Mouse (Mus musculus) frontal cortex, adult 2 months (tissue): ENCODE measurements at regions not wholly inside any gene's neighbourhood (a gene's known extent, or its start where the extent isn't known, plus 50 kb on each side); places are given as distances from the start of the nearest gene placed in this dataset.
A peak's percentile ranks its signal among the peaks of the same experiment; 100 is the strongest.

Experiments
- DNase-seq, 2 experiments: peaks; one replicate each; pipeline ENCODE4 v3.0.0; 2022; ENCODE audit warnings: low spot score in 1 of 2; ENCODE audit errors: extremely low spot score in 1 of 2

DNA sequence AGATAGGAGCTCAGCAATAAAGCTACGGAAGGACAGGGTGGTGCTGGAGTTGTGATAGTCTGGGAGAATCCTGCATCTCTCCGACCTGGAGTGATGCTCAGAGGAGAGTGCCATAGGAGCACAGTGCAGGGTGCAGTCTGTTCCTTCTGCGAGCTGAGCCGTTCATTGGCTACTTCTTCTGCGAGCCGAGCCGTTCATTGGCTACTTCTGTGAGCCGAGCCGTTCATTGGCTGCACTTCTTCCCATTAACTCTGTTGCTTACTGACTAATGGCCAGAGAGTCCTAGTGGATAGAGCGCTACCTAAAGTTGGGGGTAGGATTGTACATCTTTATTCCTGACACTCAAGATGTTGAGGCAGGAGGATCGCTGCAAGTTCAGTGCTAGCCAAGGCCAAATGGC, 222.3 kb upstream of the Map3k1 start:
- DNase-seq: no peak

DNA sequence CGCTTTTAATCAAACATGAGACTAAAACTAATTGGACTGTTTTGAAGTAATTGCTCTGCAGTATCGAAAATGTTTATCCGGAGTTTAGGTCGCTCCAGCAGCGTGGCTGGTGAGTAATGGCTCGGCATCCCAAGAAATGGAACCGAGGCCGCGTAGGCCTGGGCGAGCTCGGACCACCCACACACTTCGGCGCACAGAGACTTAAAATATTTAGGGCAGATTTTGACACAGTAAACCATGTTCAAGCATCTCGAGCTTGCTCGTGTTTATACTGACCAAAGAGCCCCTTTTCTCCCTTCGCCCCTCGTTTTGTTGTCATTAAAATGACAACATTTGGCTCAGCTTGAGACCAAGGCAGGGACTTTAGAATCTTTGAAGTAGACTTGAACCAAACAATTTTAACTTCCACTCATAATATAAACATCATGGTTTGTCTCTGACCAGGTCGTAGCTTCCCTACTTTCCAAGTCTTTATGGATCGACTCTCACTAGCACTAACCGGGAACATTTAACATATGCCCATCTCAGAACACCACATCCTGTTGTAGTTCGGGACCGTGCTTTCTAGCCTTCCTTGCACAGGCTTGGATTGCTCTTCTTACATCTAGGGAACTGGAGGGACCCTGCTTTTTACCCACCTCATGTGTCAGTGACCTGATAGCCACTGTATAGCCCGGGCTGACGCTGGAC, 223.0 kb upstream of the Map3k1 start:
- DNase-seq: no peak

DNA sequence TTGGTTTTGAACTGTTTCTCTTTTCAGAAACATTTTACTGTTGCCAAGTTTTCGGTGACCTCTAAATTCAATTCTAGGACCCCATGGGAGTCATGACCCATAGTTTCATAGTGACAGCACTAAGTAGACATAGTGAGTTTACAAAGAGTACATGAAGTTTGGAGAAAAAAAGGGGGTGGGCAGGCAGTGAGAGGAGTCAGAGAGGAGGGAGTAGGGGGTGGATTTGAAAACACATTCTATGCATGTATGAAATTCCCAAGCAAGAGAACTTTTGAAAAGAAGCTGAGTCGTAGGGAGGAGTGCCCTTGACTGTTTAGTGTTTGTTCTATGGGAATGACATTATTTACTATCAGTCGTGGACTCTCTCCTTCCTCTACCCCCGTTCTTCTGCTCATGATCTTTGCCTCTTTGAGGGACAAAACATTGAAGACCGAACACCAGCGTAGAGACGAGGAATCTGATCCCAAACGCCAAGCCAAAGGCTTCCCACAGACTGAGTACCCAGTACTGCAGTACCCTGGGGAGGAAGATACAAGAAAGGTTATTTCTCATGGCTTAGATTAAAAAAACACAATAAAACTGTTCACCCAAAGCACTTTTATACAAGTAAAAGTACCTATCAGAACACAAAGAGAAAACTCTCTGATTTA, 229.1 kb upstream of the Map3k1 start:
- DNase-seq: no peak

DNA sequence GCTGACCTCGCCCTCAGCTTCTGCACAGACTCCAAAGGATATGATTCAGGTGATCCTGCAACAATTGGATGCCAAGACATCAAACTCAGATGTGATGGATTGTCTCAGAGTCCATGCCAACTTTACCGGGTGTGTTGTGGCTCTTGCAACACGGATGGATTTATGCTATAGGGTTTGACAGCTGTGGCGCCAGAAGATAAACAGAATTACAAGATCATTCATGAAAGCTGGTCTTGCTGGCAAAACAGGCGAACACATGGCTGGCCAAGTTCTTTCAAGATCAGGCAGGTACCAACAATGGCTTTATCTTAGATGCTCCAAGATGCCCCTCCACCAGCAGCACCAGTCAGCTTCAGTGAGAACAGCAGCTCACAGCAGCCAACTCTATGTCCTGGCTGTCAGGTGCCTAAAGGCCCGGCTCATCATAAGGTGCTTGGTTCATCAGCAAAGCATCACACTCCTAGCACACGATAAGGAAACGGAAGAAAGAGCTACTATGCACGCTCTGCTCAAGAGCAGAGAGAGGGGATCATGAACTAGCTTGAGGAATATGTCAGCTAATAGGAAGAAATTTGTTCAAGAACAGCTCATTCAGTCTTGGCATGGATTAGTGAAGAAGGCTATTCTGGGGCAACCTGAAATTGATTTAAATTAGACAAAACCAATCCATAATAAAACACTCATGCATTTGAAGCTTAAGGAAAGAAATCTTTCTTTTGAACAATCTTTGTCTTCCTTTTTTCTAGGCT, 229.9 kb upstream of the Map3k1 start:
- DNase-seq: no peak

DNA sequence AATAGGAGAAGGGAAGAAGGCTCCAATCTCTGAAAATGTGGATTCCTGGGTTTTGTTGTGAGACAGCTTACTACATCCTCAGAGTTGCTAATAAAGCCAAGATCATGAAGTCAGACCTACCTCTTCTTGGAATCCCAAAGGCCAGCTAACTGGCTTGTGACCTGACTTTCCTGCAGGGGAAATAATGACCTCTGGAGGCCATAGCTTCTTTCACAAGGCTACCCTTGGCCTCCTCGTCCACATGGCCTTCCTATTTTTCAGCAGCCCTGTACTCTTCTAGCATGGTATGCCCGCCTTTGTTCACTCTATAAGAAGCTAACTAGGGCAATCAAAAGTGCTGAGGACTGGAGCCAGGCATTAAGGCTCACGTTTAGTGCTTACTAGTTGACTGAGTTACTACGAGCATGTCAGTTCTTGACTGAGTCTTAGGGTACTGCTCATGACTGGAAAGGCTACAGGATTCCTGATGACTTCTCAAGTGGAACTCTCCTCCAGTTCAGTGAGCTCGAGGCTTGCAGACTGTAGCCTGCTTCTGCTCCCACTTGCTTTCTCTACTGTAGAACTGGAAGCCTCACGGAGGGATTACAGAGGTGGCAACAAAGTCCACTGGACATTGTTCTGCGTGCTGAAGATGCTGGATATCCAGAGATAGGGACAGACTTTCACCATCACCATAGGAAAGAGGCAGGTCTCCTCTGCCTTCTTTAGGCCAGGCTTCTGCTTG, 230.8 kb upstream of the Map3k1 start:
- no peak for DNase-seq

DNA sequence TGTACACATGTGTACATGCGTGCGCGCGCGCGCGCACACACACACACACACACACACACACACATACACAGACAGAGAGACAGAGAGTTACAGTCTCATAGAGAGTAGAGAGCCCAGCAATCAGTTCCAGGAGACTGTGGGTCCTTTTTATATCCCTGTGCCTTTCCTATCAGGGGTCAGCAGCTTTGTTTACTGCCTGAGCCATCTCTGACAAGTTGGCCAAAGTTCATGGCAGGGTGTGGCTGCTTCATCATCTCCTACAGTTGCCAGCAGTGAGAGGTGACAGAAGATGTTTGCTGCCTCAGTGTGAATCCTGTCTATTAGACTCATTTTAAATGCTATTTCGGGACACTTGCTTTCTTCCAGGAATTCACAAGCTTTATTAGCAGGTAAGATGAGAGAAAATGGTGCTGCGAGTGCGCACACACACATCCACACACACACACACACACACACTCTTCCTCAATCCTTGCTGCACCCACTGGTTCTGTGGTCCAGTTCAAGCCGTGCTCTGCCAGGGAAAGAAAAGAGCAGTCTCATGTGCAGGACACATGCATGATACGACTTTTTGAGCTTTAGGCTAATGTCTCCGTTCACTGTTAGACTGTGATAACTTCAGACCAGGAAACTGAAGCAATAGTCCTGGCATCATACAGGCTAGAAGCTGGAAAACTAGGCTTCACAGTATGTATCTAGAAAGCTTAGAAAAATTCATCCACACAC, 234.9 kb upstream of the Map3k1 start:
- no peak for DNase-seq

DNA sequence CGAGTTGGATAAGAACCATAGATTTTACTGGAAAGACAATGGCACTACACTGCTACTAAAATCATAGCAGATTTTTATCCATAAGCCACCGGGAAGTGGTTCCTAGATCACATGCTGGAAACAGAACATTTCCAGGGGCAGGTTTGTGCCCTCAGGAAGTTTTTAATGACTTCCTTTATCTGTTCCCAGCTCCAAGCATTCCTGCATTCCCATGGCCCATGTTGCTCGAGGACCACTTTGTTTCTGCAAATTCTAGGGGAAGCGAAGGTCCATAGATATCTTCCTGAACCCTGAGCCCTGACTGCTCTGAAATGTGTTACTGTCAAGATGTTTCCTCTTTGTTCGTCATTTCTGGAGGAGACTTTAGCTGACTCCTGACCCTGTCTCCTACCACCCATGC, 235.6 kb upstream of the Map3k1 start:
- no peak for DNase-seq

DNA sequence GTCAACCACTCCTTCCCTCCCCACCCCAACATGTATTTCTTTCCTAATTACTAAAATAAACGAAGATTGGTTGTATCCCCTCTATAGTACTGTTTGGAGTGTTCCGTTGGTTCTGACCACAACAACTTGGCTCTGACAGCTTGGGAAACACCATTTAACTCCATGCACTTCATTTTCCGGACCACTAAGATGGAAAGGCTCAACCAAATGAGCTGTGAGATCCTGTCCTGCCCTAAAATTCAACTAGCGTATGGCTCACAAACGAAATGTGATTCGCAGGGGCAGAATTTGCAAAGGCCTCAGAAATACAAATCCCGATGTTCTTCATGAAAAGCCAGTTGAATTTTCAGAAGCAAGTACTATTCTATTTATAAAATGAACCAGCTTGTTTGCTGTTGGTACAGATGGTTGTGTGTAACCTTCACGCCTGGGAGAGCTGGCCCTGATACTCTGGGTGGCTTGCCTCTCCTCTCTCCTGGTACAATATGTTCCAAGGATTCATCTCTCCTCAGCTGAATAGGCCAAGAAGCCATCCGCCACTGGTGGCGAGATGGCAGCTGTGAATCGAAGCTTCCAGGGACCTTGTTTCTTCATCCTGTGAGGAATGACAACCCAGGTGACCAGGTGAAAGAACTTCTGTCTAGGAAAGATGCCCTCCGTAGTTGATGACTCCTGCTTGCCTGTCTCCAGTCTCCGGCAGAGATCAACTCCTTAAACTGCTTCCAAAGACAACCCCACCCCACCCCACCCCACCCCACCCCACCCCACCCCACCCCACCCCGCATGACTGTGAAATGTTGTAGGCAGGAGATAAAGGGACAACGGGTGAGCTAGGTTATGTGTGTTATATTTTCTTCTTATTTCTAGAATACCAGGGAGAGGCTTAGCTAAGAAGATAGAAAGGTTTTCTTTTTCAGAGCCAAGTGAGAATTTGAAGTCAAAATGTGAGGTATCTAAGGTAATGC, 237.7 kb upstream of the Map3k1 start:
- DNase-seq: no peak

DNA sequence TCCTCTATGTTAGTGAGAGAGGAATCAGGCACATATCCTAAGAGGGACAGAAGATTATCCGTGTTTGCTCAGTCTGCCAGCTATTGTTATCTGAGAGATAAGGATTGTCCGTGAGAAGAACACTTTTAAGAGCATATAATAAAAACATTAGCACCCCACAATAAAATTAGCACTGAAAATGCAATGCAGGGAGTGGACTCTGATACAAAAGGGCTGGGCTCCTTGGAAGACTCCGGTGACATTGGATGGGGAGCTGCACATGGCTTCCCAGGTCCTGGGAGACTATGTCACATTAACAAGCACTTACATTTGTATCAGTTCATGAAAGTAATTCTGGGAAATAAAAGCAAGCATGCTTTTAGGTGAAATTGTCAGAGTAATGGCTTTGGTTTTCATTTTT, 238.6 kb upstream of the Map3k1 start:
- DNase-seq: no peak

DNA sequence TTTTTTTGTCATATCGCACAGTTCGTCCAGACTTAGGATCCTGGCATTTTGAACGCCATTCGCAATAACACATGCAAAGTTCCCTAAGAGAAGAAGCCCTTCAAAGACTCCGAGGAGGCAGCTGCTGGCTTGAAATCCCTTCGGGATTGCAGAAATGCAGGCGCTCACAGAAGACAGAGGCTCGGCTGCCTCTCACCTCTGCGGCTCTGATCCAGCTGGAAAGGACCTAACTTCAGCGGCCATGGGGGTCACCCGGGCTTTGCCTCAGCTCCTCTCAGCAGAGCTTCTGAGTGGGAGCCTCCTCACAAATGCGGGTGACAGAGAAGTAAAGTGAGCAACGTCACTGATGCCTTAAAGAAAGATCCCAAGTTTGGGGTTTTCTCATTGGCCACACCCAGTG, 239.1 kb upstream of the Map3k1 start:
- DNase-seq: no peak

DNA sequence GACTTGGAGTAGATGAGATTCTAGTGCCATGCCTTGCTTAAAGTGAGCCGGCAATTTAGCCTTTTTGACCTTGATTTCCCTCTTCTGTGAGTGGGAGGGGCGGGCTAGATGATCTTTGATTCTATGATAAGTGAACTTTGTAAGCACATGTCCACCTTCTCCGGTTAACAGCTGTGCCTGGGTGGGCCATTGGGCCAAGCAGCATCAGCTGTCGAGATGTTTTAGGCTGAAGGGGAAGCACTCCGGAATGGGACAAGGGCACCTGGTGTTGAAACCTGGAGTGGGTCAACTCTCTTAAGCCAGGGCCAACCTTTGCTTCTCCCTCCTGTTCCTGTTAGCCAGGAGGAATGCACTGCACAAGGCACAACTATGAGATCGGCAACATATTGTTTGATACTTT, 239.5 kb upstream of the Map3k1 start:
- DNase-seq: no peak

DNA sequence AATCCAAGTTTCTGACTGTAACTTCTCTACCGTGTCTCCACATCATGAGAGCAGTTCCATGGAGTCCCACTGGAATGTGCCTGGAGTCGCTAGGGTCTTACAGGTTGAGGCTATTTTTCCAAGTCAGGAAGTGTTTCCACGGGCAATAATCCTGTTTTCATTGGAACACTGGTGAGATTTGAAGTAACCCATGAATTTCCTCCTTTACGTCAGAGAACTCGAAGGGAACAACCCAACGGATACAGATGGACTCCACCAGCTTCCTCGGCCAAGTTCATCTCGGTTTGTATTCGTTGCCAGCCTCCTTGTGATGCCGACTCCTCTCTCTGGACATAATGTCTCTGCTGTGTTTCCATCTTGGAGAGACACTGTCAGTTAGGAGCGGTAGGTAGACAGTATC, 237.4 kb upstream of the Ankrd55 start:
- DNase-seq: no peak

DNA sequence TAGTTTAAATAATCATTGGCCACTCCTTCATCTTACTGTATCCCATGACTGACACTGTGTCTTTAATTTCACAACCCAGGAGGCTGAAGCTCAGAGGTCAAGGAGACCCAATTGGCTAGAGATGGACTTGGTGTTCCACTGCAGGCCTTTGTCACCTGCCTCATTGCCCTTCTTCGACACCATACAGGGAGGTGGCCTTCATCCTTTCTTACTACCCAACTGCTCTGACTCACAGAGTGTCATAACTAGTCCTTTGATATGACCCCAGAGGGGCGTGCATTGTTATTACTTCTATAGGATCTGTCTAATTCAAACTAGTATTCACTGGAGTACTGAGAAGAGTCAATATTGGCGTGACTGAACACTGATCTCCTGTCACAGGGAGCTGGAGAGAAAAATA, 236.2 kb upstream of the Ankrd55 start:
- no peak for DNase-seq

DNA sequence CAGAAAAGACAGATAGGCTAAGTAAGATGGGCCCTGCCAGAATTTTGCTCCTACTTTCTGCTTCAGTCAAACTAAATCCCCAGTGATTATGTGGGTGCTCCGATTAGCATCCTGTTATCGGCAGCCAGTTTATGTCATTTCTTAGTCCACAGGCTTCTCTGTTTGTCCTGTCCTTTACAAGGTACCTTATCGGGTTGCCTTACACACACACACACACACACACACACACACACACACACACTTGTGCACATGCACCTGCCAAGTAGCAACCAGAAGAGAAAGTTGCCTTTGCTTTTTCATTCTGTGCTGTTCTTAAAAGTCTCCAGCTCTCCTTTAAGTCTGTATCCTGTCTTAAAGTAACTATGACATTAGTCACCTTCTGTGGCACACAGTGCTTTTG, 235.8 kb upstream of the Ankrd55 start:
- no peak for DNase-seq

DNA sequence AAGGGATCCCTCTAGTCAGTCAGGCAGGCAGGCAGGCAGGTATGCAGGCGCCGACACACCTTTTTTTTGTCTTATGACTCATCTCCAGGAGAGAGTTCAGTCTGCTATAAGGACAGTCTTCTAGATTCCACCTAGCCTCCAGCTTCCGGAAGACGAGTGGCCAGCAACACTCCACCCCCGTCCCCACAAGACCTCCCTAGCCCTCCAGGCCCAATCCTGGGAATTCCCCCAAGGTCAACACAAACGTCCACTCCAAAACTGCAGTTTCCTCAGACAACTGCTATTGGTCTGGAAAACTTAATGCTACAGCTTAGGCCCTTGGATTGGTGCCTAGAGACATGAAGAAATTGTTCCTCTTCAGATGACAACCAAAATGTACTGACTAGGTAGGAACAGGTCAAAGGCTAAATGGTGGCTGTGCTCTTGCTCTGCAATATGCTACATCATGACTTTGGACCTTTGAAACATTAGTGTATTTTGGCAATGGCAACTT, 233.3 kb upstream of the Ankrd55 start:
- no peak for DNase-seq

DNA sequence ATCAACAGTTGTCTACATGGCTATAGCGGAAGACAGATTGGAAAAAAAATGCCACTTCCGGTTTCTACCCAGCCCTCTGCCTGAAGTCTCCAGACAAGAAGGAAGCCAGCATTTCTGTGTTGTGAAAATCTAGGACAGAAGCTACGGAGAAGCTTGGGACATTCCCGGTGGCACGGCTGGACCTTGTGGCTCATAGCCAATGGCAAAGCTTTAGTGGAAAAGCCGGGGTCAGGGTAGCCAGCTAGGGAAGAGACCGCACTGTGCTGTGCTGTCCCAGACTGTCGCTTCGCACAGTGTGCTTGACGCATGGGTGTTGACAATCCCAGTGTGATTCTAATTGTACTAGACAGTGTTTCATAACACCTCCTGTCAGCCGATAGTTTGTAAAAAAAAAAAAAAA, 230.0 kb upstream of the Ankrd55 start:
- peak in 1 of 2 experiments; percentile 3 for DNase-seq

DNA sequence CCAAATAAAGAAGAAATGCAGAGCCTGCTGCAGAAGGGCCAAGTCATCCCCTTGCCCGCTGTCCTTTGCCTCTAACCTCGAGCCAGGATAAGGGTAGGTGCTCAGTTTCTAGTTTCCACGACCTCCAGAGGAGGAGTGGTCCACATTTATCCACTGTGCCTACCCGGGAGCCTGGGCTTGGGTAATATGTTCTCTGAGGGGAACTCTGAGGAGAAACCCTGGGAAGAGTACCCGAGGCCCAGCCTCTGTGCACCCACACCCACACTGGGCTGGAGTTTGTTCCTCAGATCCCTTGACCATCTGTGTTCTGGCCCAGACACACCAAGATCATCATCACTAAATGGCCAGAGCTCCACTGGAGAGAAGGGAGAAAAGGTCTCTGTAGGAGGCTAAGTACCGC, 229.5 kb upstream of the Ankrd55 start:
- no peak for DNase-seq

DNA sequence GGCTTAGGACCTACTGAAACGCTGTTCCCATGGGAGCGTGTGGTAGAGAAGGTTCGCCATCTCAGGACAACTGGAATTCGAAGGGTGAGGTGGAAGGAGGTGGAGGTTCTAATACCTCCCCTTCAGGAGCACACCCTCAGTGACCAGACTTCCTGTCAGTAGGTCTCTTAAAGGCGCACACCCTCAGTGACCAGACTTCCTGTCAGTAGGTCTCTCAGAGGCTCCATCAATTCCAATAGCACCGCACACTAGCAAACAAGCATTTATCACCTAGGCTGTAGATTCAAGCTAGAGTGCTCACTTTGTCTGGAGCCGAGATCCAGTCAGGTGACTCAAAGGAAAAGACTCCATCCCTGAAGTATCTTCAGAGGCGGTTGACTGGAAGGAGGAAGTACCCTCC, 226.2 kb upstream of the Ankrd55 start:
- DNase-seq: no peak

DNA sequence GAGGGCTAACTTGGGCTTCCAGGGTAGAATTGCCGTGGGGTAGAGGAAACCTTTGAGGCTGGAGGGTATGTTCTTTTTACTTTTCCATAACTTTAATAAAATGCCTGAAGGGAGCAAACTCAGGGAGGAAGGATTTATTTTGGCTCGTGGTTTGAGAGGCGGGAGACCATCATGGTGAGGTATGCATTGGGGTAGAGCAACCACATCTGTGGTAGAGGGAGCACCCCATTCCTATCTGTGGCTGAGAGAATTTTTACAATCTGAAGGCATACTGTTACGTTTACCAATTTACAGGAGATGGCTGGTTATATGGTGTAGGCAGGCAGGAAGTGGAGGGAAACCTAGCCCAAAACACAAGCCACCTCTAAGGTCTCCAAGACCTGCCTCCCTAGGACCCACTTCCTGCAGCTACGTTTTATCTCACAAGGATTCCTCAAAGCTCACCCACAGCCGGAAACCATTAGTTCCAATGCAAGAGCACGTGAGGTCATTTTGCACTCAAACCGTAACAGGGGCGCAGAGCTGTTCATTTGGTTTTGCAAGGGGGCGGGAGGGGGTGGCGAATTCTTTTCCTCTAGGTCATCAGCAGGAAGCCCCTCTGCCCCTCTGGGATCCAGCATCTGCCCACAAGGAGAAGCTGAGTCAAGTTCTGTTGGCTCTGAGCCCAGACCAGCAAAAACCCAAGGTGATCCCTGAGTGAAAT, 224.7 kb upstream of the Ankrd55 start:
- DNase-seq: no peak
